Mouse (Mus musculus): ENCODE data around the gene Col19a1.

The Col19a1 gene

GRCm38 (mm10) chr1:24249105-24249664 is 338.1 kb downstream of the Col19a1 start:
- ChIA-PET POLR2A (no interaction called here), CTCF (interaction anchor here in 2 of 4 experiments (0.8 to 2.1 kb wide), 7 partner anchors 30 to 487 kb away, joined by 3 to 6 read pairs (median 4); no protein-coding TSS in a partner anchor)

GRCm38 (mm10) chr1:24248294-24249104 is 338.8 kb downstream of the Col19a1 start:
- POLR2A ChIA-PET: no interaction called here

GRCm38 (mm10) chr1:24245700-24246375 is 341.4 kb downstream of the Col19a1 start:
- CTCF ChIA-PET: interaction anchor here in 1 of 4 experiments (0.6 kb wide), 1 partner anchor 1888 kb away, joined by 3 read pairs; no protein-coding TSS in a partner anchor
- POLR2A ChIA-PET: no interaction called here

More at GRCm38 (mm10) chr1:24248294-24249104, 338.8 kb downstream of the Col19a1 start:
- CTCF ChIA-PET: interaction anchor here in 2 of 4 experiments (0.8 to 2.1 kb wide), 7 partner anchors 30 to 486 kb away, joined by 3 to 6 read pairs (median 4); no protein-coding TSS in a partner anchor

GRCm38 (mm10) chr1:24244931-24245330 is 342.3 kb downstream of the Col19a1 start:
- ChIA-PET CTCF (interaction anchor here in 1 of 4 experiments (0.8 to 1.0 kb wide), 2 partner anchors 108 to 418 kb away, joined by 3 to 4 read pairs; no protein-coding TSS in a partner anchor), POLR2A (no interaction called here)

- POLR2A ChIA-PET: no interaction called here
- CTCF ChIA-PET: interaction anchor here in 1 of 4 experiments (0.7 to 0.9 kb wide), 3 partner anchors 21 to 432 kb away, joined by 3 read pairs; no protein-coding TSS in a partner anchor
Observed at GRCm38 (mm10) chr1:24240039-24240691, 347.1 kb downstream of the Col19a1 start.

DNA sequence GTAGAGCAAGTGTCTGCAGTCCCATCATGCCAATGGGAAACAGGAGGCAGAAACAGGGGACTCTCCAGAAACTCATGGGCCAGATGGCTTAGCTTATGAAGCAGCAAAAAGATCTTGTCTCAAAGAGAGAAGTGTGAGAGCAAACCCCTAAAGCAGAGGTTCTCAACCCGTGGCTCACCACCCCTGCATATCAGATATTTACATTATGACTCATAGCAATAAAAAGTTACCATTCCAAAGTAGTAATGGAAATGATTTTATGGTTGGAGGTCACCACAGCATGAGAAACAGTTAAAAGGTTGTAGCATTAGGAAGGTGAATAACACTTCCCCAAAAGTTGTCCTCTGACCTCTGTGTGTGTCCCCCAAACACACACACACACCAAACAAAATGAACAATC is 350.9 kb downstream of the Col19a1 start:
- CTCF ChIA-PET: no interaction called here

DNA sequence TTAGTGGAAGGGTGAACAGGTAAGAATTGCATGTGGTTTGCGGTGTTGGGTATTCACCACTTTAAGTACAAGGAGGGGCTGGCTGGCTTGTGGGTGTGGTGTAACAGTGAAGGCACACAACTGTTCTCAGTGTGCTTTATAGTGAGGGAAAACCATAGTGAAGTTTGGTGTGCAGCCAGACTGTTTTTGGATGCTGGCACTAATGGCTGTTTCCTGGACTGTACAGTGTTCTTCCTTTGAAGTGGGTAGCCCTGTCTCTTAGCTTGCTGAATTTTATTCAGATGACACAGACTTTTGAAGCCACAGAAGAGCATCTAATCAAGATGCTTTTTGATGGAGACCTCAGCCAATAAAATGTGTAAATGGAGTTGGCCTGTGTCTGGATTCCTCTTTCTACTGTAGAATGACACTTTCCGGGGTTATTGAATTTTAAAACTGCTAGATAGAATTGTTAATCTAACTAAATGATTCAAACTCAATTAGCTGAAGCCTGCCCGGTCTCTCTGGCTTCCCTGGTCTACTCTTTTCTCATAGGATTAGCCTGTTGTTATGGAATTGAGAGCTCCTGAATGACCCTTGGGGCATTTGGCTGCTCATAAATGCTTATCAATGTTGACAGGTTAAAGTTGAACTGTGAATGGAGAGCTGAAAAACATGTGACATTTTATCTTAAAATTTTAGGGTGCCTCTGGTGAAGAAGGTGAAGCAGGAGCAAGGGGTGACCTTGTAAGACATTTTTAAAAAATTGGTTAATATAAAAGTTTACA is 355.6 kb downstream of the Col19a1 start:
- POLR2A ChIA-PET: interaction anchor here in 1 of 4 experiments (1.0 kb wide), 1 partner anchor 131 kb away, joined by 4 read pairs; the partner anchor contains the start of gene Fam135a
- CTCF ChIA-PET: interaction anchor here in 1 of 4 experiments (0.7 kb wide), 1 partner anchor 78 kb away, joined by 3 read pairs; no protein-coding TSS in a partner anchor

More for the DNA sequence above, 350.9 kb downstream of the Col19a1 start:
- POLR2A ChIA-PET: no interaction called here

- CTCF ChIA-PET: no interaction called here
- POLR2A ChIA-PET: no interaction called here
Observed at GRCm38 (mm10) chr1:24230428-24230827, 356.8 kb downstream of the Col19a1 start.

DNA sequence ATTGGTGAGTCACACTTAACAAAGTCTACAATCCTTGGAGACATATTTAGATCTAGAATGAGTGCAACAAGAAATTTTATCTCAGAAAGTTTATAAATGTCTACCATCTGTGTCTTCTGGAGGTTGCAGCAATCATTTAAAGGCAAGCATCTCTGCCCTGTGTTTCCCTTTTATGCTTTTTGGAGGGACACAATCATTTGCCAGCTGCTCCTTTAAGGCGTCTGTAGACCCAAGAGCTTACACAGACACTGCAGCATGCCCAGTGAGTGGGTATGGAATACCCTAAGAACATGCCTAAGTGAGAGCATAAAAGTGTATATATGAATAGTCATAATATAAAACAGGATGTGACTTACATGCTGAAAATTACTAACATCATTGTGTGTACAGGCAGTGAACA is 357.7 kb downstream of the Col19a1 start:
- ChIA-PET CTCF (no interaction called here), POLR2A (no interaction called here)

GRCm38 (mm10) chr1:24226941-24227711 is 360.1 kb downstream of the Col19a1 start:
- POLR2A ChIA-PET: no interaction called here
- CTCF ChIA-PET: no interaction called here

GRCm38 (mm10) chr1:24225825-24226526 is 361.3 kb downstream of the Col19a1 start:
- POLR2A ChIA-PET: no interaction called here
- CTCF ChIA-PET: no interaction called here

DNA sequence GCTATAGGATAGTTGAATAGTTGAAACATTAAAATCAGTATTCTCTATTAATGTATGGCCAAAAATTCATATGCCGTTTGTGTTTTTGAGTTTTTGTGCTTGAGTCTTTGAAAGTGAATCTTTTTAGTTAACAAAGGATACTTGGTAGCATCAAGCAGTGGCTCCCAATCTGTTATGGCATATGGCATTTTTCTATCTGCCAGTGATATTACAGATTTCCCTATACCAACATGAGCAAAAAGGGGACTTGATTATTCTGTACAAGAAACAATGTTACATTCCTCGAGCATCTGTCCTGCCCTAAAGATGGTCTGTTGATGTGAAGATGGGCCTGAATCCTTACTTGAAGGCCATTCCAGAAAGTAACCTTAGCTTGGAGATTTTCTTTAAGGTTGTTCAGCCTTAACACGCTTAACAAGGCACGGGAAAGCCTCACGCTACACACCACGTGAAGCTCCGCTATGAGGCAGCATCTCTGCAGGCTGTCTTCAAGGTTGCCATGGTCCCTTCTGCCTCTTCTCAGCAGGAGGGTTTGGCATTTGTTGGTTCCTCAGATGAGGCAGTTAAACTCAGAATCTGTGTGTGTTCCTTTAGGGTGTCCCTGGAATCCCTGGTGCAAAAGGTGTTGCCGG is 364.2 kb downstream of the Col19a1 start:
- POLR2A ChIA-PET: no interaction called here
- CTCF ChIA-PET: interaction anchor here in 1 of 4 experiments (0.6 kb wide), 1 partner anchor 354 kb away, joined by 4 read pairs; no protein-coding TSS in a partner anchor

- POLR2A ChIA-PET: no interaction called here
- CTCF ChIA-PET: no interaction called here
Observed at GRCm38 (mm10) chr1:24222231-24222630, 365.0 kb downstream of the Col19a1 start.

- ChIA-PET POLR2A (no interaction called here), CTCF (interaction anchor here in 1 of 4 experiments (1.5 kb wide), 1 partner anchor 30 kb away, joined by 3 read pairs; no protein-coding TSS in a partner anchor)
Observed at GRCm38 (mm10) chr1:24219041-24219440, 368.2 kb downstream of the Col19a1 start.

Measured in embryonic stem cell, embryonic (primary cell).